Mouse (Mus musculus): ENCODE measurements around the gene Nop10.
A peak's percentile ranks its signal among the peaks of the same experiment; 100 is the strongest.
"Not testable (repeated sequence)": the region's sequence is repeated elsewhere in the genome, so short reads cannot be mapped to it uniquely, and the experiment has no call there.

Gene Nop10

GRCm38 (mm10) chr2:112265448-112266241 is 3.9 kb downstream of the Nop10 start, which contains the start of gene Slc12a6:
Gene Slc12a6 (plus strand): TSS chr2:112265825.
- peak; percentile 94 for DNase-seq (ENCODE audit: low spot score)

- DNase-seq (ENCODE audit: low spot score) = peak; percentile 42
Measured at GRCm38 (mm10) chr2:112266242-112266592, 4.5 kb downstream of the Nop10 start, which contains the start of gene Gm21985. Gene Gm21985 (plus strand): TSS chr2:112266314.

- no peak for DNase-seq (ENCODE audit: low spot score)
Measured at GRCm38 (mm10) chr2:112266780-112267179, 5.1 kb downstream of the Nop10 start.

GRCm38 (mm10) chr2:112267547-112268269 is 6.0 kb downstream of the Nop10 start:
- DNase-seq (ENCODE audit: low spot score) = no peak

GRCm38 (mm10) chr2:112270011-112270410 is 8.3 kb downstream of the Nop10 start:
- DNase-seq (ENCODE audit: low spot score) = no peak

- no peak for DNase-seq (ENCODE audit: low spot score)
Measured at GRCm38 (mm10) chr2:112272909-112273308, 11.2 kb downstream of the Nop10 start.

- no peak for DNase-seq (ENCODE audit: low spot score)
Measured at GRCm38 (mm10) chr2:112273474-112273873, 11.7 kb downstream of the Nop10 start.

- DNase-seq (ENCODE audit: low spot score) = no peak
Measured at GRCm38 (mm10) chr2:112276870-112277269, 15.1 kb downstream of the Nop10 start.

- DNase-seq (ENCODE audit: low spot score) = no peak
Measured at GRCm38 (mm10) chr2:112282846-112283245, 21.1 kb downstream of the Nop10 start.

- DNase-seq (ENCODE audit: low spot score) = peak; percentile 72
Measured at GRCm38 (mm10) chr2:112284363-112285030, 22.8 kb downstream of the Nop10 start.

- DNase-seq (ENCODE audit: low spot score) = no peak
Measured at GRCm38 (mm10) chr2:112285031-112285390, 23.3 kb downstream of the Nop10 start.

GRCm38 (mm10) chr2:112286062-112286461 is 24.3 kb downstream of the Nop10 start:
- not testable (repeated sequence) for DNase-seq (ENCODE audit: low spot score)

- DNase-seq (ENCODE audit: low spot score) = peak; percentile 26
Measured at GRCm38 (mm10) chr2:112287059-112287458, 25.3 kb downstream of the Nop10 start.

GRCm38 (mm10) chr2:112289507-112289906 is 27.8 kb downstream of the Nop10 start:
- DNase-seq (ENCODE audit: low spot score) = no peak

- no peak for DNase-seq (ENCODE audit: low spot score)
Measured at GRCm38 (mm10) chr2:112292823-112293222, 31.1 kb downstream of the Nop10 start.

GRCm38 (mm10) chr2:112296211-112296610 is 34.5 kb downstream of the Nop10 start:
- DNase-seq (ENCODE audit: low spot score) = no peak

- no peak for DNase-seq (ENCODE audit: low spot score)
Measured at GRCm38 (mm10) chr2:112298221-112298620, 36.5 kb downstream of the Nop10 start.

- no peak for DNase-seq (ENCODE audit: low spot score)
Measured at GRCm38 (mm10) chr2:112308671-112309070, 46.9 kb downstream of the Nop10 start.

- peak; percentile 7 for DNase-seq (ENCODE audit: low spot score)
Measured at GRCm38 (mm10) chr2:112309161-112309600, 47.5 kb downstream of the Nop10 start.
